Mouse (Mus musculus) lung, postnatal 0 days (tissue): ENCODE measurements around the gene Hagh. TPM values are rescaled to one million over a fixed set of nuclear protein-coding genes. Genes with fewer than 3 reads are reported as not detected.

ENCODE experiments used
- ATAC-seq: fragments of 200-750 bp; cut with Nextera tagmentation; 2 replicates; pipeline ENCODE4 v1.8.0; 2017; ENCODE audit warnings: moderate library complexity
- DNase-seq: peaks from one replicate; pipeline ENCODE4 v3.0.0-alpha.2; 2016; ENCODE audit warnings: low spot score
- H3K27ac ChIP-seq: fragments of 300-500 bp; sonication (generic); 2 replicates; pipeline ENCODE4 v1.5.1; 2014; ENCODE audit warnings: antibody characterized with exemption, mild to moderate bottlenecking, low read length, mixed read lengths
- H3K27me3 ChIP-seq: fragments of 300-500 bp; sonication (generic); replicated peaks from 2 replicates; pipeline ENCODE4 v1.6.1; 2014; ENCODE audit warnings: low read length, mixed read lengths; ENCODE audit not compliant: insufficient read depth
- H3K36me3 ChIP-seq: fragments of 300-500 bp; sonication (generic); 2 replicates; pipeline ENCODE4 v1.6.1; 2014; ENCODE audit warnings: low read length, mixed read lengths; ENCODE audit not compliant: insufficient read depth
- H3K4me1 ChIP-seq: fragments of 300-500 bp; sonication (generic); 2 replicates; pipeline ENCODE4 v1.6.1; 2014; ENCODE audit warnings: antibody characterized with exemption, low read depth, low read length, mixed read lengths; ENCODE audit not compliant: insufficient read depth
- H3K4me2 ChIP-seq: fragments of 300-500 bp; sonication (generic); replicated peaks from 2 replicates; pipeline ENCODE4 v1.6.1; 2014; ENCODE audit warnings: low read depth, mild to moderate bottlenecking, low read length, moderate library complexity, mixed read lengths
- H3K4me3 ChIP-seq: fragments of 300-500 bp; sonication (generic); 2 replicates; pipeline ENCODE4 v1.5.1; 2014; ENCODE audit warnings: low read depth, low read length
- H3K9ac ChIP-seq: fragments of 300-500 bp; sonication (generic); replicated peaks from 2 replicates; pipeline ENCODE4 v1.6.1; 2014; ENCODE audit warnings: low read depth, mild to moderate bottlenecking
- H3K9me3 ChIP-seq: fragments of 300-500 bp; sonication (generic); 2 replicates; pipeline ENCODE4 v1.6.1; 2016; ENCODE audit warnings: low read length, mixed read lengths
- CTCF ChIP-seq: IDR thresholded peaks from 2 replicates; pipeline ENCODE4 v1.5.1; 2016; ENCODE audit warnings: antibody characterized with exemption, mild to moderate bottlenecking
- EP300 ChIP-seq: IDR thresholded peaks from 2 replicates; pipeline ENCODE4 v1.6.1; 2016; ENCODE audit warnings: antibody characterized with exemption, mild to moderate bottlenecking, control low read depth
- WGBS: fragments of 180-500 bp; shearing (Covaris S2); extraction: QIAGEN DNeasy Blood & Tissue Kit; methylation state at CpG from one replicate; pipeline ENCODE4 v1.1.7; 2014; 5-methylcytosine and 5-hydroxymethylcytosine counted together
- polyA plus RNA-seq: library from polyadenylated mRNA; unstranded; fragments of >200 nt; fragmentation: Nextera tagmentation; extraction: Ambion mirVana; gene quantifications from 2 replicates; pipeline ENCODE4 v1.2.1, GENCODE M21; 2015

The Hagh gene
- polyA plus RNA-seq, 1 experiment from 2014 or later: 56.8 TPM

DNA sequence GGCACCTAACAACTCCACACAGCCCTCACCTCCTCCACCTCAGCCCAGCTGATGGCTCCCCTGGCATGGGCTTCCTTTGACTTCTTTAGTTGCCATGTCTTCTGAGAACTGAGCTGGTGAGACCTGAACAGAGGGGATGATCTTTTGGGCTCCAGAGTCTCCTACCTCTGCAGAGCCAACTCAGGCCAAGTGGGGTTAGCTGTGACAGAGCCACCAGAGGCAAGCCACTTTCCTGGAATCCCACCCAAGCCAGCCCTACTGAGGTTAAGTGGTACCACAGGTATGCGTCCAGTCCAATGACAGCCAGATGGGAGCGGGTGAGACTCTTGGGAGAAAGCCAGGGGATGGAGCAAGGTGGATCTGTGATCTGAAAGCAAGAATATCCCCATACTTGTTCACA, 53.3 kb downstream of the Hagh start:
- ATAC-seq (no peak), DNase-seq (no peak)
- no peak overlapping the region for H3K4me3 ChIP-seq
- WGBS: 96% methylated on average over 2 of the region's 2 CpGs
- TF ChIP-seq CTCF (no peak), EP300 (no peak)
- H3K36me3 ChIP-seq: peaks cover 15% of the 10 kb centered on the region
- peaks cover 4% of the 10 kb centered on the region; the same call in 1 of the 2 replicates for H3K4me1 ChIP-seq
- no peak overlapping the region for H3K27ac ChIP-seq
- H3K9ac ChIP-seq: no peak overlapping the region
- H3K4me2 ChIP-seq: no peak overlapping the region
- no peaks in the 10 kb centered on the region for H3K9me3 ChIP-seq
- no peaks in the 10 kb centered on the region for H3K27me3 ChIP-seq

DNA sequence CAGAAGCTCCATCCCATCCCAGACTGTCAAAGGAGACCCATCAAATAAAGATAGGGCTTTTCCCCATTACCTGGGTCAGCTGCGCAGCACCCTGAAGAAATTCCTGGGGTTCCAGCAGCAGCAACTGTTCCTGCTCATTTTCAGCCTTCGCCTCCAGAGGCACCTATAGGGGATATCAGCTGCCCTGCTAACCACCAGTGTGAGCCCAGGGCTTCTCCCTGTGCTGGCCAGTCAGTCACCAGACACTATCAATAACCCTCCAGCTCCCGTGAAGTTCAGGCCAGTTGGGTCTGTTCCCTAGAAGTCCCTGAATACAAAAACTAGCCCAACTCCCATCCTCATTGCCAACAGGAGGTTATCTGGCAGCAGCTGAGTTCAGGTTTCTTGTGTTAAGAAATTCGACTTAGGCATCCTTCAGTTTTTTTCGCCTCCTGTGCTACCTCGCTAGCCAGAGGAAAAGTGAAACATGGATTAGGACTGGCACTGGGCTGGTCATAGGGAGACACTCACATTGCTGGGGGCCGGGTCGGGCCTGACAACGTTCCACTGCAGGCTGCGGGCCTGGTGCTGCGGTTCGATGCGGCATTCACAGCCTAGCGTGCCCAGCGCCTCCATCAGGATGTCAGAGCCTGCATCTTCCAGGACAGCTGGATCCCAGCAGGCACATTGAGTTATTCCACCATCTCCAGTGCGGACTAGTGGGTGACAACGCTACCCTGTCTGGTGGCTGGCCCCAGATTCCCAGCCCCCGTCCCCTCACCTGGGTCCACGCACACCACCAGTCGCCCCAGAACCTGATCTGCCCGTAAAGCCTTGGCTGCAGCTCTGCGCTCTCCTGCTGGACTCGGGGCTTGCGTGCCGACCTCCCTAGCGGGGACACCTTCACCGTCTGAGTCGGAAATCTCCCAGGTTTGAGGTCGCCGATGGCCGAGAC, 54.4 kb downstream of the Hagh start:
- WGBS: 9% methylated on average over 31 of the region's 31 CpGs
- Histone ChIP-seq H3K4me1 (peaks cover 4% of the 10 kb centered on the region; the same call in 1 of the 2 replicates), H3K4me2 (peak overlapping the region; percentile 70), H3K27me3 (no peaks in the 10 kb centered on the region), H3K4me3 (peak overlapping the region; percentile 72), H3K36me3 (peaks cover 19% of the 10 kb centered on the region), H3K9ac (peak overlapping the region; percentile 88), H3K9me3 (no peaks in the 10 kb centered on the region), H3K27ac (peak overlapping the region; percentile 81)
- DNase-seq (no peak), ATAC-seq (peak; percentile 7; the same call in 1 of the 2 replicates)
- no peak for TF ChIP-seq CTCF
- no peak for TF ChIP-seq EP300

DNA sequence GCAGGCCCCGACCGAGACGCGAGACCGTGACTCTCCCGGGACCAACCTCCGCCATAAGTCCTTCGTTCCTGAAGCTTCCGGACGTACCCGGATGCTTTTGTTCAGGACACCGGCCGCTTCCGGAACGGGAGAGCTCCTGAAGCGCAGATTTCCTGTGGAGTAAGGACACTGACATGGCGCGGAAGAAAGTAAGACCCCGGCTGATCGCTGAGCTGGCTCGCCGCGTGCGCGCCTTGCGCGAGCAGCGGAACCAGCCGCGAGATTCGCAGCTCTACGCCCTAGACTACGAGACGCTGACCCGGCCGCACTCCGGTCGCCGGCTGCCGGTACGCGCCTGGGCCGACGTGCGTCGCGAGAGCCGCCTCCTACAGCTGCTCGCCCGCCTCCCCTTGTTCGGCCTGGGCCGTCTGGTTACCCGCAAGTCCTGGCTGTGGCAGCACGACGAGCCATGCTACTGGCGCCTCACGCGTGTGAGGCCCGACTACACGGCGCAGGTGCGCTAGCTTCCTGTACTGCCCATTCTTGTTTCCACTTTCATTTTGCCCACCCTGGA, 55.1 kb downstream of the Hagh start, which contains the start of the genes Eme2 and Mrps34:
Gene Eme2 (minus strand): TSS at position 93 of the 553 bp plus-strand sequence.
Gene Mrps34 (plus strand): TSS at position 122 of the 553 bp plus-strand sequence.
- peak within 1 kb of the TSS; percentile 88 for H3K9ac ChIP-seq
- DNase-seq: peak; percentile 94
- no peaks in the 10 kb centered on the region for H3K9me3 ChIP-seq
- H3K27me3 ChIP-seq: no peaks in the 10 kb centered on the region
- H3K4me3 ChIP-seq: peak within 1 kb of the TSS; percentile 72
- ATAC-seq: peak; percentile 72
- peak within 1 kb of the TSS; percentile 81 for H3K27ac ChIP-seq
- H3K36me3 ChIP-seq: peaks cover 25% of the 10 kb centered on the region
- under 1% methylated on average over 62 of the region's 62 CpGs for WGBS
- peaks cover 4% of the 10 kb centered on the region; the same call in 1 of the 2 replicates for H3K4me1 ChIP-seq
- TF ChIP-seq EP300 (no peak), CTCF (no peak)
- H3K4me2 ChIP-seq: peak within 1 kb of the TSS; percentile 70

DNA sequence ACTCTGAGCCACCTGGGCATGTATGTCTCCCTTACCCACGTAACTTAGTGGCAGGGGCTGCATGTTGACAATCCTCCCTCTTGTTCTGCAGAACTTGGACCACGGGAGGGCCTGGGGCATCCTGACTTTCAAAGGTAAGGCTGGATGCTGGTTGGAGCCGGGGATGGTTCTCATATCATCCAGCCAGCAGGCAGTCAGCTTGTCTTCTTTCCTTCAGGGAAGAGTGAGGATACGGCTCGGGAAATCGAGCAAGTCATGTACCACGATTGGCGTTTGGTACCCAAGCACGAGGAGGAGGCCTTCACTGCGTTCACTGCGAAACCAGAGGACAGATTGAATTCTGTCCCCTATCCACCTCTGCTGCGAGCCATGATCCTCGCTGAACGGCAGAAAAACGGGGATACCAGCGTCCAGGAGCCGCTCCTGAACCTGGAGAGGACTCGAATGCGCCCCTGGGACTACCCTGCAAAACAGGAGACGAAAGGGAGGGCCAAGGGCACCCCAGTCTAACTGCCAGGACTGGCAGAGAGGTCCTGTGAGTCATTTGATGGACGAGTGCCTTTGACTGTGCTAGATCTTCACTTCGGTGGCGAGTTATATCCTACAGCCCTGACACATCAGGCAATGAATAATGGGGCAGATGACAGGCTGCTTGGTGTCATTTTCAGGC, 55.8 kb downstream of the Hagh start:
- 14% methylated on average over 23 of the region's 23 CpGs for WGBS
- no peak for ATAC-seq
- TF ChIP-seq EP300: no peak
- no peak for TF ChIP-seq CTCF
- peaks cover 32% of the 10 kb centered on the region for H3K36me3 ChIP-seq
- peak overlapping the region; percentile 81 for H3K27ac ChIP-seq
- no peaks in the 10 kb centered on the region for H3K9me3 ChIP-seq
- H3K4me3 ChIP-seq: peak overlapping the region; percentile 72
- no peaks in the 10 kb centered on the region for H3K27me3 ChIP-seq
- peak overlapping the region; percentile 70 for H3K4me2 ChIP-seq
- H3K4me1 ChIP-seq: peaks cover 4% of the 10 kb centered on the region; the same call in 1 of the 2 replicates
- peak overlapping the region; percentile 88 for H3K9ac ChIP-seq
- DNase-seq: no peak

DNA sequence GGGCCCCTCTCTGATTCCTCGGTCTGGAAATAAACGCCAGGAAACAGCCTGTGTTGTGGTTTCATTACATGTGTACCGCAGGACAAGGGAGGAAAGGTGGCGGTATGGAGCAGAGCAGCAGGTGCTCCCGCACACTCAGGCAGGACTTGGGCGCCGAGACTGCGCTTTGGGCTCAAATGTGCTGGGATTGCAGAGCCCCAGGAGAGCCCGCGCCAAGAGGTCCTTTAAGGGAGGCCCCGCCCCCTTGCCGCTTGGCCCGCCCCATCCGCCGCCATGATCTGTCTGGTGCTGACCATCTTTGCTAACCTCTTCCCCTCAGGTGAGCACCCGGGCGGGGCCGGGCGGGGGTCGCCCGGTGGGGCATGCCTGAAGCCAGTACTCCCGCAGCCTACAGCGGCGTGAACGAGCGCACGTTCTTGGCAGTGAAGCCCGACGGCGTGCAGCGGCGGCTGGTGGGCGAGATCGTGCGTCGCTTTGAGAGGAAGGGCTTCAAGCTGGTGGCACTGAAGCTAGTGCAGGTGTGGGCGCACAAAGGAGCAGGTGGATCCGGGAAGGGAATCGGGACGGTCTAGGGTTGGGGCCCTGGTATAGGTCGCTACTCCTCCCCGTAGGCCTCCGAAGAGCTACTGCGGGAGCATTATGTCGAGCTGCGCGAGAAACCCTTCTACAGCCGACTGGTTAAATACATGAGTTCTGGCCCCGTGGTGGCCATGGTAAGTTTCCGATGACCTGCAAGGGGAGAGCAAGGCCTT, 56.5 kb downstream of the Hagh start, which contains the start of gene Nme3:
Gene Nme3 (plus strand): TSS at position 260 of the 752 bp plus-strand sequence.
- H3K4me1 ChIP-seq: peaks cover 4% of the 10 kb centered on the region; the same call in 1 of the 2 replicates
- TF ChIP-seq CTCF: peak; percentile 41; the same call in 1 of the 2 replicates
- no peak for TF ChIP-seq EP300
- peaks cover 37% of the 10 kb centered on the region for H3K36me3 ChIP-seq
- H3K9ac ChIP-seq: peak within 1 kb of the TSS; percentile 88
- WGBS: under 1% methylated on average over 49 of the region's 50 CpGs
- DNase-seq (peak; percentile 86), ATAC-seq (peak; percentile 76)
- no peaks in the 10 kb centered on the region for H3K9me3 ChIP-seq
- peak within 1 kb of the TSS; percentile 70 for H3K4me2 ChIP-seq
- peak within 1 kb of the TSS; percentile 72 for H3K4me3 ChIP-seq
- peak within 1 kb of the TSS; percentile 81 for H3K27ac ChIP-seq
- H3K27me3 ChIP-seq: no peaks in the 10 kb centered on the region
